Mouse (Mus musculus): ENCODE measurements around the gene Gm21103. TPM values are rescaled to one million over a fixed set of nuclear protein-coding genes. Genes with fewer than 3 reads are reported as not detected.
"Not testable (repeated sequence)": the region's sequence is repeated elsewhere in the genome, so short reads cannot be mapped to it uniquely, and the experiment has no call there.

Gm21103 gene
- 0.18 and 0.34 TPM in 2 replicates for polyA plus RNA-seq (2014; fragmentation: Nextera tagmentation; extraction: Ambion mirVana)

DNA sequence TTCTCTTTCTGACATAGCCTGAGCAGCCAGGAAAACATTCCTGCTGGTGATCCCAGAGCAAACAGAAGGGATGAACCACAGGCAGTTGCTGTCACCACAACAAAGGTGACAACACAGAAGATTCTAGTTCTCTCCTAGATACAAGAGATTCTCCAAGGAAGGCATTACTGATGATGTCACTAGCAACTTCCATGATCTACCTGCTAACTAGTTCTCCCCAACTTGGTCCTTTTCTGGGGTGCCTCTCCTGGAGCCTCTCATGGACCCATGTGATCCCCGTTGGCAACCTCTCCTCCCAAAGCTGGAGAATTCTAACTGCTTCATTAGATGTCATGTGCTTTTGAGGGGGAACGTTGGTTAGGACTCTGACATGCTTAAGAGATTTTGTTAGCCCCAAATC is at the start of gene Gm21103:
Gene Gm21103, minus strand, starts transcription at position 101 of the 400 bp plus-strand sequence.
- H3K9ac ChIP-seq (ENCODE audit: low read length); H3K36me3 ChIP-seq (ENCODE audit: control insufficient read depth, insufficient read depth, low read length); H3K27ac ChIP-seq (replicated peaks in 1 of 2; ENCODE audit: control insufficient read depth in 1 of 2, insufficient read depth in 1 of 2, low read depth in 2 of 2, low read length in 2 of 2); ATAC-seq (ENCODE audit: insufficient number of reproducible peaks, insufficient read depth, low FRiP score, low read depth); H3K27me3 ChIP-seq (ENCODE audit: control insufficient read depth, insufficient read depth, low read length); H3K4me1 ChIP-seq (ENCODE audit: control insufficient read depth in 2 of 2, insufficient read depth in 2 of 2, low read length in 2 of 2); H3K4me2 ChIP-seq (ENCODE audit: low read length); H3K9me3 ChIP-seq (ENCODE audit: control insufficient read depth, low read length); H3K4me3 ChIP-seq (ENCODE audit: control insufficient read depth in 1 of 2, insufficient read depth in 1 of 2, low read depth in 1 of 2, low read length in 2 of 2): not testable (repeated sequence)
- WGBS, result 67% methylated on average over 2 of the region's 2 CpGs

DNA sequence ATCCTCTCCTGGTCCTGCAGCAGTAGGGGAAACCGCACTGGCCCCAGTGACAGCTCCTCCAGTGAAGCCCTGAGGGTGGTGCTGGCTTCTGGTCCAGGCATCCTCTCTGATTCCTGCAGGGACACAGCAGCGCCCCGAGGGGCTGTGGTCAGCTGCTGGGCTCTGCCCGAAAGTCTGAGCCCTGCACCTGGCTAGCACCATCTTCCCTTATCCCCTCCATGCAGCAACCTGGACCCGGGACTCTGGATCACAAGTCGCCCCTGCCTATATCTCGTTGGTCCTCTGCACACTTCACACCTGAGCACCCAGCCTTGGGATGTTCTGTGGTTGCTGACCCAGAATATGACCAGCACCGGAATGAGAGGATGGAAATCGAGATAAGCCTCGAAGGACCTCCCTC is 38.9 kb upstream of the Gm21103 start, which contains the start of gene Gm3618:
Gene Gm3618, minus strand, starts transcription at position 101 of the 400 bp plus-strand sequence.
- not testable (repeated sequence) for H3K4me3 ChIP-seq (ENCODE audit: control insufficient read depth in 1 of 2, insufficient read depth in 1 of 2, low read depth in 1 of 2, low read length in 2 of 2); ATAC-seq (ENCODE audit: insufficient number of reproducible peaks, insufficient read depth, low FRiP score, low read depth); H3K4me1 ChIP-seq (ENCODE audit: control insufficient read depth in 2 of 2, insufficient read depth in 2 of 2, low read length in 2 of 2); H3K27me3 ChIP-seq (ENCODE audit: control insufficient read depth, insufficient read depth, low read length); H3K4me2 ChIP-seq (ENCODE audit: low read length); H3K36me3 ChIP-seq (ENCODE audit: control insufficient read depth, insufficient read depth, low read length); H3K27ac ChIP-seq (replicated peaks in 1 of 2; ENCODE audit: control insufficient read depth in 1 of 2, insufficient read depth in 1 of 2, low read depth in 2 of 2, low read length in 2 of 2); H3K9ac ChIP-seq (ENCODE audit: low read length); H3K9me3 ChIP-seq (ENCODE audit: control insufficient read depth, low read length)
- WGBS, result no CpG with 5 or more reads among the region's 10 CpGs

DNA sequence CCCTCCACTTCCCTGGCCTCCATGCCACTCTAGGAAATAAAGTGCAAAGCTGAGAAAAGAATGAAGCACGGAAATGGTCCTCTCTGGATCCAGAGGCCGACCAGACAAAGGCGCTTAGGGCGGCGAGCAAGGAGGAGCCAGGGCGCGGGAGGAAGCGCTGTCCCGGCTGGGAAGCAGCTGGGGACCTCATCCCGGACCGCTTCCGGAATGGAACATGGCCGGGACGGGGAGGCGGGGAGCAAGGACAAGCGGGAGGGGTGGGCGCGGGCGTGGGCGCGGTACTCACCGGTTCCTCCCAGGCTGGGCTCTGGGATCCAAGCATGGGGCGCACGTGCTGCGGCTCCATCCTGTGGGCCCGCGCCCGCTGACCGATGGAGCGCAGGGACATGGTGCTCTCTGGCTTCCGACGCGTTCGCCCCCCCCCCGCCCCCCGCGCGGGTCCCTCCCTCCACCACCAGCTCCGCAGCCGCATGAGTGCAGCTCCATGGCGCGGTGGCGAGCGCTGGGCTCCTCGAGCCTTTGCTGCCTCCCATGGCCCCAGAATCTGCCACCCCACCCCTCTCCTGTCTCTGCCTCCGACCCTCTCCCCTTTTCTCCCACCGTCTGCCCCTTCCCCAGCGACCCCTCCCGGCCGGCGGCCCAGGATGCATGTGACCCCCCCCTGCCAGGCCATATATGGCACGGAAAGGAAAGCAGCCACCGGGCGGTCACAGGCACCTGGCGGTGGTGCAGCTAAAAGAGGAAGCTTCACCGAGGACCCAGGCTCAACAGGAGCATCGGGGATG is 17.5 kb downstream of the Gm21103 start, which contains the start of gene Gm3411:
Gene Gm3411, minus strand, starts transcription at position 320 of the 785 bp plus-strand sequence.
- peak within 1 kb of the TSS; percentile 50 to 53 for H3K4me3 ChIP-seq (ENCODE audit: control insufficient read depth in 1 of 2, insufficient read depth in 1 of 2, low read depth in 1 of 2, low read length in 2 of 2)
- peak within 1 kb of the TSS; percentile 64 for H3K4me2 ChIP-seq (ENCODE audit: low read length)
- ATAC-seq (ENCODE audit: insufficient number of reproducible peaks, insufficient read depth, low FRiP score, low read depth); H3K36me3 ChIP-seq (ENCODE audit: control insufficient read depth, insufficient read depth, low read length); H3K27me3 ChIP-seq (ENCODE audit: control insufficient read depth, insufficient read depth, low read length); H3K27ac ChIP-seq (replicated peaks in 1 of 2; ENCODE audit: control insufficient read depth in 1 of 2, insufficient read depth in 1 of 2, low read depth in 2 of 2, low read length in 2 of 2); H3K9me3 ChIP-seq (ENCODE audit: control insufficient read depth, low read length); H3K4me1 ChIP-seq (ENCODE audit: control insufficient read depth in 2 of 2, insufficient read depth in 2 of 2, low read length in 2 of 2): not testable (repeated sequence)
- H3K9ac ChIP-seq (ENCODE audit: low read length), result peak within 1 kb of the TSS; percentile 64
- WGBS, result 1% methylated on average over 28 of the region's 57 CpGs

Other genes starting within 250 kb of the Gm21103 start
- gene Gm6337, start 246.6 kb downstream of the Gm21103 start, polyA plus RNA-seq (2014; fragmentation: Nextera tagmentation; extraction: Ambion mirVana), result not detected in 2 replicates
- gene Gm8206, start 210.9 kb downstream of the Gm21103 start, polyA plus RNA-seq (2014; fragmentation: Nextera tagmentation; extraction: Ambion mirVana), result 0.49 and 0.97 TPM in 2 replicates
- gene Gm3468, start 196.2 kb downstream of the Gm21103 start, polyA plus RNA-seq (2014; fragmentation: Nextera tagmentation; extraction: Ambion mirVana), result 2.9 and 4.0 TPM in 2 replicates
- gene Gm3476, start 179.0 kb downstream of the Gm21103 start, polyA plus RNA-seq (2014; fragmentation: Nextera tagmentation; extraction: Ambion mirVana), result not detected in 2 replicates
- gene Gm21560, start 85.6 kb downstream of the Gm21103 start, polyA plus RNA-seq (2014; fragmentation: Nextera tagmentation; extraction: Ambion mirVana), result not detected in 2 replicates
- 2.1 and 3.5 TPM in 2 replicates for gene Gm3411, start 17.6 kb downstream of the Gm21103 start, polyA plus RNA-seq (2014; fragmentation: Nextera tagmentation; extraction: Ambion mirVana)
- not detected in 2 replicates for gene Gm3618, start 38.8 kb upstream of the Gm21103 start, polyA plus RNA-seq (2014; fragmentation: Nextera tagmentation; extraction: Ambion mirVana)
- not detected in 2 replicates for gene Gm16440, start 85.5 kb upstream of the Gm21103 start, polyA plus RNA-seq (2014; fragmentation: Nextera tagmentation; extraction: Ambion mirVana)
- gene Gm3591, start 107.6 kb upstream of the Gm21103 start, polyA plus RNA-seq (2014; fragmentation: Nextera tagmentation; extraction: Ambion mirVana), result 1.8 and 6.5 TPM in 2 replicates
- gene Gm3594, start 139.8 kb upstream of the Gm21103 start, polyA plus RNA-seq (2014; fragmentation: Nextera tagmentation; extraction: Ambion mirVana), result not detected in 2 replicates
- not detected in 2 replicates for gene Gm8356, start 232.4 kb upstream of the Gm21103 start, polyA plus RNA-seq (2014; fragmentation: Nextera tagmentation; extraction: Ambion mirVana)

Measured in heart, embryonic 14.5 days (tissue).